Mouse (Mus musculus): ENCODE measurements at regions not wholly inside any gene's neighbourhood (a gene's known extent, or its start where the extent isn't known, plus 50 kb on each side); places are given as distances from the start of the nearest gene placed in this dataset.
A peak's percentile ranks its signal among the peaks of the same experiment; 100 is the strongest.

DNA sequence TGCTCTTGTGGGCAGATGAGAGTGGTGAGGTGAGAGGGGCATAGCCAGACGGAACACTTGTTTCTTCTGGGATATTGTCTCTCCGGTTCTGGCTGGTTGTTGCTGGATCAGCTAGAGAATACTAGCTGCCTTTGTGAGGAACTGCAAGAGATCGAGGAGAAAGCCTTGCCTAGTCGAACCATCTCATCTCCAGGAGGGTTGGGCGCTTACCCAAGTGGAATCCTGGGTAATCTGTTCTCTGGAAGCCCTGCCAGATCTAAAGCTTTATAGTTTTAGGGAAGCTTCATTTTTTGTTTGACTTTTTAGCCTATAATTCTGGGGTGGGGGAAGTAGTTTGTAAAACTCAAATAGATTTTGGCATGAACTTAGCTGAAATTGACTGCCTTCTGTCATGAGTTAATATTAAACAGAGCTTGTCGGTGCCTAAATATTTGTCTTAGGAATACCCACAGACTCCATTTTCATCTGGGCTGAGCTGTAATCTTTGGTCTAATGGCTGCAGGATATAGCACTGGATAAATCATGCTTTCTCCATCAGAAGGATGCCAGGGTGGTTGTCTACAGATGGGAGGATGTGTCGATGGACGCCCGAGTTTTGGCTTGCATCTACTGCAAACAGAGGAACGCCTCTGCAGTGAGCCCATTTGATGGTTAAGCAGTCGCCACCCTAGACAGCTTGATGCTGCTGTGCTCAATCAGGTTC lies 279.1 kb upstream of the Zfp64 start:
- H3K4me3 ChIP-seq (replicated peaks): no peak overlapping the region
- no peaks in the 10 kb centered on the region for H3K36me3 ChIP-seq
- WGBS: 79% methylated on average over 11 of the region's 11 CpGs
- H3K4me2 ChIP-seq: no peak overlapping the region
- H3K4me1 ChIP-seq (replicated peaks): 0 out of 2 replicates have a peak, but pooled peaks cover 3% of the 10 kb centered on the region
- H3K27ac ChIP-seq: no peak overlapping the region
- H3K9ac ChIP-seq (replicated peaks): no peak overlapping the region
- H3K9me3 ChIP-seq: no peaks in the 10 kb centered on the region
- ATAC-seq (ENCODE audit: insufficient number of reproducible peaks, insufficient read depth, low FRiP score, low TSS enrichment, low read depth): no peak
- H3K27me3 ChIP-seq: no peaks in the 10 kb centered on the region; the same call in 1 of the 2 replicates

DNA sequence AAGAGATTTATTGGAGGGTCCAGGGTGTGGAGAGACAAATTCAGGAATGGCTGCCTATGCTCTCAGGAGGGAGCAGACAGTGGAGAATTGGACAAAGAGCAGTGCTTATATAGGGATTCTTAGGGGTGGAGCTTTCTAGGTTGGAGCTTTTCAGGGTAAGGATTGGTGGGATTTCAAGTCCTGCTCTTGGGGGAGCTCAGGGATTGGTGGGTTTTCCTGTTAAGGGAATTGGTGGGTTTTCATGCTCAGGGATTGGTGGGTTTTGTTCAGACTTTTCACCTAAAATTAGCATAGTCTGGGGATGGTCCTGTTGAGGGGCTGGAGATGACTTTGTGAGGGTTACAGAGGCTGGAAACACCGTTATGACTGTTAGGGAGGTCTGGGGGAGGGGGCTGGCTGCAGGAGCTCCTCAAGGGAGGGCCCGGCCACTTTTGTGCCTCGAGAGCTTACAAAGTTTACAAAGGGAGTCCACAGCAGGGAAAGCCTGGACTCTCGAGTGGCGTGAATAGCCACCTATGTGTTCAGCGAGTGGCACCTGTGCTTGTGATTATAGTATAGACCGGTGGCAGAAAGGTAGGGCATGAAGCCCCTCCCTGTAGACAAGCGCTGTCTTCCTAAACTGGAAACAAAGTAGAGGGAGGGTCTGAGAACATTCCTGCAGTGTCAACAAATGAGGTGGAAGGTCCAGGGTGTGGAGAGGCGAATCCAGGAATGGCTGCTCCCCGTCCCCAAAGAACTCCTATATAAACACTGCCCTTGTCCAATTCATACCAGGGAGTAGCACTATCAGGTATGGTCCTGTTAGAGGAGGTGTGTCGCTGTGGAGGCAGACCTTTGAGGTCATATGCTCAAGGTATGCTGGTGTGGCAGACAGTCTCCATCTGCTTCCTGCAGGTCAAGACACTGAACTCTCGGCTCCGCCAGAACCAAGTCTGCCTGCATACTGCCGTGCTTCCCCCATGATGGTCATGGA lies 278.1 kb upstream of the Zfp64 start:
- Histone ChIP-seq H3K27ac (no peak overlapping the region), H3K27me3 (no peaks in the 10 kb centered on the region; the same call in 1 of the 2 replicates), H3K9ac (replicated peaks) (no peak overlapping the region), H3K36me3 (no peaks in the 10 kb centered on the region), H3K4me2 (no peak overlapping the region), H3K4me1 (replicated peaks) (no peaks in the 10 kb centered on the region), H3K4me3 (replicated peaks) (no peak overlapping the region), H3K9me3 (no peaks in the 10 kb centered on the region)
- 83% methylated on average over 14 of the region's 14 CpGs for WGBS
- ATAC-seq (ENCODE audit: insufficient number of reproducible peaks, insufficient read depth, low FRiP score, low TSS enrichment, low read depth): no peak

DNA sequence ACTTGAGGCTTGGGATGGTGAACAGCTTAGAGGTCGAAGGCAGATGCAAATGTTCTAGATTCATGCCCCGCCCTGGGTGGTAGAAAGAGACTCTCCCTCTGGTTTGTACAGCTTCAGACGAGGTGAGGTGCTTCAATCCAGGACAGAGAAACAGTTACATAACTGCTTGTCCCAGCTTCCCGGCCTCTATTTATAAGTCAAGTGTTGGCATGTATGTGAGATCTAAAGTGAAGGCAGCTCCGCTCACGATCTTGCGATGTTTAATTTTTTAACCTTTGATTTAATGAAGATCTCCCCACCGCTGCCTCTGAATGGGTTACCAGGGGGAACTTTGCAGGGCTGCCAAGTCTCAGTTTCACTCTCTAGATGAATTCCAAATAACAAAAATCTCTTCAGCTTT lies 266.9 kb upstream of the Zfp64 start:
- no peak overlapping the region for H3K4me3 ChIP-seq (replicated peaks)
- peaks cover 9% of the 10 kb centered on the region; the same call in 1 of the 2 replicates for H3K27me3 ChIP-seq
- no peak overlapping the region for H3K9ac ChIP-seq (replicated peaks)
- H3K9me3 ChIP-seq: no peaks in the 10 kb centered on the region
- H3K4me1 ChIP-seq (replicated peaks): no peaks in the 10 kb centered on the region
- no peak overlapping the region for H3K4me2 ChIP-seq
- H3K36me3 ChIP-seq: no peaks in the 10 kb centered on the region
- H3K27ac ChIP-seq: no peak overlapping the region
- 87% methylated on average over 8 of the region's 8 CpGs for whole genome bisulfite sequencing
- ATAC-seq (ENCODE audit: insufficient number of reproducible peaks, insufficient read depth, low FRiP score, low TSS enrichment, low read depth): no peak

DNA sequence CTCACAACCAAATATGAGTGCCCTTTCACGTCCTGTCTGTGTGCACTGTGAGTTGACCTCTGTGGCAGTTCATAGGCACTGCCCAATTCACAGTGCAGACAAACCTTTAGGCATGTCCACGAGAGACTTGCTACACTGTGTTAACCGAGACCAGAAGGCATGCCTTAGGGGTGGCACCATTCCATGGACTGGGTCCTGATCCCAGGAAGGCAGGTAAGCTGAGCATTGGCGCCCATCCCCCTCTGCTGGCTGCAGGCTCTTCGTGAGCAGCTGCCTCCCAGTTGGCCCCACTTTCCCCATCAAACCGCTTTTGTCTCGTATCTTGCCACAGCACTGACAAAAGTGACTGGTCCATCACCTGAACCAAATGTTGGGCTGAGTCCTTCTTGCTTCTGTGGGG lies 265.8 kb upstream of the Zfp64 start:
- Histone ChIP-seq H3K4me1 (replicated peaks) (no peaks in the 10 kb centered on the region), H3K4me3 (replicated peaks) (no peak overlapping the region), H3K9ac (replicated peaks) (no peak overlapping the region), H3K4me2 (no peak overlapping the region), H3K9me3 (no peaks in the 10 kb centered on the region), H3K27ac (no peak overlapping the region), H3K36me3 (no peaks in the 10 kb centered on the region), H3K27me3 (peaks cover 9% of the 10 kb centered on the region; the same call in 1 of the 2 replicates)
- ATAC-seq (ENCODE audit: insufficient number of reproducible peaks, insufficient read depth, low FRiP score, low TSS enrichment, low read depth): no peak
- WGBS: 70% methylated on average over 7 of the region's 7 CpGs

DNA sequence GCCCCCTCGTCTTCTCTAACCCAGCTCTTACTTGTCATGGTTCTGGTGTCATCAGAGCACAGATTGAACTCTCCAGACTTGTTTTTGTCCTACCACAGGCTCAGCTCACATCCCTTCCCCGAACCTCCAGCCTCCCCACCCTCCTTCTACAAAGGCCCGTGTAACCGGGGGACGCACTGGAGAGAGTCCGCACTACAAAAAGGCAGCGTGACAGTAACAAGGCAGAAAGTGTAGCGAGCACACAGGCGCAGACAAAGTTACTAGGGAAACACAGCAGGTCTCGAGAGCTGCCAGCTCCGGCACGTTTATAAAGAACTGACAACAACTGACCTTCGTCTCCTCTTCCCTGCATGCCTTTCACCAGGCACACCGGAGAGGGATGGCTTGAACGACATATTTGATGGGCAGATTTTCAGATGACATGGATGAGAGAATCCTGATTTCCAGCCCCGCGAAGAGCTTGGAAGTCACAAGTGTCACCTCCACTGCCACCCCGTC lies 260.2 kb upstream of the Zfp64 start:
- Histone ChIP-seq H3K9ac (replicated peaks) (no peak overlapping the region), H3K27ac (no peak overlapping the region), H3K36me3 (no peaks in the 10 kb centered on the region), H3K9me3 (no peaks in the 10 kb centered on the region), H3K4me2 (no peak overlapping the region), H3K4me1 (replicated peaks) (peaks cover 27% of the 10 kb centered on the region), H3K27me3 (0 out of 2 replicates have a peak, but pooled peaks cover 4% of the 10 kb centered on the region), H3K4me3 (replicated peaks) (no peak overlapping the region)
- no peak for ATAC-seq (ENCODE audit: insufficient number of reproducible peaks, insufficient read depth, low FRiP score, low TSS enrichment, low read depth)
- 83% methylated on average over 18 of the region's 18 CpGs for WGBS

DNA sequence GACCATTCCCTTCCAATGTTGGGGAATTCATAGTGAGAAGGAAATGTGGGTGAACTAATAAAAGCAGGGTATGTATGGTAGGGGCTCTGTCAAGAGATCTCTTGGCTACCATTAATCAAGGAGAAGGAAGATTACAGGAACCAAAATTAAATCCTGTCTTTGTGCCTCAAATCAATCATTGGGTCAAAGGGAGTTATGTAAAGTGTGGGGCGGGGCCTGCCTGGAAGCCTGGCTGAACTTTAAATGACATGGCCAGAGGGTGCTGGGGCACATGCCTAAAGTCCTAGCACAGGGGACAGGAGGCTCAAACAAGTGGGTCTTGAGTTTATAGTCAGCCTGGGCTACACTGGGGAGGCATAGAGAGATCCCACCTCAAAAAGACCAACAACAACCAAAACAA lies 259.0 kb upstream of the Zfp64 start:
- no peak for ATAC-seq (ENCODE audit: insufficient number of reproducible peaks, insufficient read depth, low FRiP score, low TSS enrichment, low read depth)
- Histone ChIP-seq H3K9me3 (no peaks in the 10 kb centered on the region), H3K4me2 (no peak overlapping the region), H3K4me3 (replicated peaks) (no peak overlapping the region), H3K27me3 (no peaks in the 10 kb centered on the region), H3K4me1 (replicated peaks) (peaks cover 27% of the 10 kb centered on the region), H3K27ac (no peak overlapping the region), H3K36me3 (no peaks in the 10 kb centered on the region), H3K9ac (replicated peaks) (no peak overlapping the region)
- WGBS: 89% methylated on average over 1 of the region's 1 CpGs

DNA sequence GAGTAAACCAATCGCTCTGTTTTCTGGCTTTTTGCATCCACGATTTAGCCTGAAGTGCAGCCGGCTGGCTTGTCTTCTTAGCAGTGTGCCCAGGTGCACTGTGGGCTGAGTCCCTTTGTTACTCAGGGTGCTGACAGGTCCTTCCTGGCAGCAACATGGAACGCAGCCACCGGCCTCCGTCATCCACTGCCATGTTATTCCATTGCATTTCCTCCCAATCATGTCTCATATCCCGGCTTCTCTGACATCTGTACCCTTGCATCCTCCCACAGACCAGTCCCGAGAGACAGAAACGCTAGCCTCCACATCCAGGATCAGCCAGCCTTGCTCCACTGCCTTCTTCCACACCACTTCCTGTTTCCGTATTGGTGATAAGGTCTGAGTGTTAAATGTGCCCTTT lies 257.9 kb upstream of the Zfp64 start:
- Histone ChIP-seq H3K4me2 (no peak overlapping the region), H3K36me3 (no peaks in the 10 kb centered on the region), H3K9me3 (no peaks in the 10 kb centered on the region), H3K27me3 (no peaks in the 10 kb centered on the region), H3K9ac (replicated peaks) (no peak overlapping the region), H3K4me1 (replicated peaks) (peaks cover 27% of the 10 kb centered on the region), H3K27ac (peak overlapping the region; percentile 86), H3K4me3 (replicated peaks) (no peak overlapping the region)
- peak; percentile 36; the same call in 1 of the 2 replicates for ATAC-seq (ENCODE audit: insufficient number of reproducible peaks, insufficient read depth, low FRiP score, low TSS enrichment, low read depth)
- WGBS: 37% methylated on average over 10 of the region's 10 CpGs

DNA sequence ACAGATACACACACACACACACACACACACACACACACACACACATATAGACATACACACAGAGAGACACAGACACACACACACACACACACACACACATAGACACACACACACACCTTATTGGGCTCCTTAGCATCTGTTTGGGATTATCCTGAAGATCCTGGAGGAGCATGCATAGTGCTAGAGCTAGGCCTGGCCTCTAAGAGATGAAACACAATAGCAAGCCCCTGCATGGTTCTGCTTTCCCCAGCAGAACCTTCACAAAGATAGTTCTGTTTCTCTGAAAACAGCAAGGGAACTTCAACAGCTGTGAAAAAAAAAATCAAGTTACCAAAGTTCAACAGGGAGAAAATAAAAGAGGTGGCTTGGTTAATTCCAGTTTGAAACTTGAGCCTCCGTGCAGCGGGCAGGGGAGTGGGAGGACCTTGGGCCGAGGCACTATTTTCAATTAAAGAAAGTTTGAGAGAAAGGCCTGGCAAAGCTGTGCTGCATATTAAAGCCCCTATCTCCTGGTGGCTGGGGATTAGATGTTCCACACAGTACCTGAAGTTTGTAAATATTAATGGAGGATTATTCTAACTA lies 257.4 kb upstream of the Zfp64 start:
- ATAC-seq (ENCODE audit: insufficient number of reproducible peaks, insufficient read depth, low FRiP score, low TSS enrichment, low read depth): peak; percentile 56; the same call in 1 of the 2 replicates
- Histone ChIP-seq H3K9ac (replicated peaks) (no peak overlapping the region), H3K9me3 (peaks cover 4% of the 10 kb centered on the region; the same call in 1 of the 2 replicates), H3K27ac (peak overlapping the region; percentile 86), H3K36me3 (no peaks in the 10 kb centered on the region), H3K4me3 (replicated peaks) (no peak overlapping the region), H3K27me3 (no peaks in the 10 kb centered on the region), H3K4me2 (0 out of 2 replicates have a peak overlapping the region, but pooled peaks have one; percentile 15), H3K4me1 (replicated peaks) (peaks cover 27% of the 10 kb centered on the region)
- WGBS: 4% methylated on average over 3 of the region's 3 CpGs

DNA sequence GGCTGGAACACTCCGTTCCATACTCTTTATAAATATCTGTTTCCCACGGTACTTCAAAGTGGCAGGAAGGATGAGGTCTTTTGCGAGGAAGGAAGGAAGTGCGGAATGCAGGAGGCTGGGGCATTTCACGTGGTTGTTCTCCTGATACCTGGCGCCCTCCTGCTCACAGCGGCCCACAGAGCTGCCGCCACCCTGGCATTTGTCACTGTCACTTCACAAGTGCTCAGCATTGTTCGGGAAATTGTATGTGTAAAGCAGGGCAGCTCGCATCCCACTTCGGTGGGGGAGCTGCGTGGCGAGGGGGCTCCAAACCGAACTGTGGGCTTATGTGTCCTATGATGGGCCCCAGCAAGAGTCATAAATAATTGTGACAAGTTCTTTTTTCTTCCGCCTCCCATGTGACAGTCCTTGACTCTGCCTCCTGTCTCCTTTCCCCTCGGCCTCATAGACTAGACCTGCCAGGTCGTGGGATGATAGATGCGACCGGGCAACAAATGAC lies 248.9 kb upstream of the Zfp64 start:
- no peak overlapping the region for H3K4me2 ChIP-seq
- H3K36me3 ChIP-seq: no peaks in the 10 kb centered on the region
- peaks cover 6% of the 10 kb centered on the region for H3K4me1 ChIP-seq (replicated peaks)
- peaks cover 4% of the 10 kb centered on the region; the same call in 1 of the 2 replicates for H3K9me3 ChIP-seq
- H3K27me3 ChIP-seq: peaks cover 4% of the 10 kb centered on the region; the same call in 1 of the 2 replicates
- H3K9ac ChIP-seq (replicated peaks): no peak overlapping the region
- no peak overlapping the region for H3K27ac ChIP-seq
- H3K4me3 ChIP-seq (replicated peaks): no peak overlapping the region
- no peak for ATAC-seq (ENCODE audit: insufficient number of reproducible peaks, insufficient read depth, low FRiP score, low TSS enrichment, low read depth)
- WGBS: 44% methylated on average over 19 of the region's 19 CpGs

DNA sequence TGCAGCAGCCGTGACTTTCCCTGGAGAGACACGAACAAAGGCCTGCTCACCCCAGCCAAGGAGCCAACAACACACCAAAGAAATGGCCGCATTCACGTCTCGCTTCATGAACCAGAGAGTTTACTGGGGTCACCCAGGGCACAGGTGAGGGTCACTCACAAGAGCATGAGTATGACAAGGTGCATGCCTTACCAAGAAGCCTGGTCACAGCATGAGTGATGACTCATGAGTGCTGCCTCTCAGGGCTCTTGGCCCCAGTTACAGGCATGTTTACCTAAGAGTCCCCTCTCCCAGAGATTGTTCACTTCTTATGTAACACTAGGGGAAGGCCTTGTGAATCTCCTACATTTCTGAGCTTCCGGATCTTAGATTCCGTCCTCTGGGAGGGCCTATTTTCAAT lies 236.6 kb upstream of the Zfp64 start:
- no peak overlapping the region for H3K27ac ChIP-seq
- H3K4me1 ChIP-seq (replicated peaks): peaks cover 10% of the 10 kb centered on the region
- ATAC-seq (ENCODE audit: insufficient number of reproducible peaks, insufficient read depth, low FRiP score, low TSS enrichment, low read depth): no peak
- no peak overlapping the region for H3K9ac ChIP-seq (replicated peaks)
- no peak overlapping the region for H3K4me2 ChIP-seq
- no peaks in the 10 kb centered on the region for H3K27me3 ChIP-seq
- H3K36me3 ChIP-seq: no peaks in the 10 kb centered on the region
- WGBS: 68% methylated on average over 7 of the region's 7 CpGs
- no peaks in the 10 kb centered on the region for H3K9me3 ChIP-seq
- H3K4me3 ChIP-seq (replicated peaks): no peak overlapping the region

DNA sequence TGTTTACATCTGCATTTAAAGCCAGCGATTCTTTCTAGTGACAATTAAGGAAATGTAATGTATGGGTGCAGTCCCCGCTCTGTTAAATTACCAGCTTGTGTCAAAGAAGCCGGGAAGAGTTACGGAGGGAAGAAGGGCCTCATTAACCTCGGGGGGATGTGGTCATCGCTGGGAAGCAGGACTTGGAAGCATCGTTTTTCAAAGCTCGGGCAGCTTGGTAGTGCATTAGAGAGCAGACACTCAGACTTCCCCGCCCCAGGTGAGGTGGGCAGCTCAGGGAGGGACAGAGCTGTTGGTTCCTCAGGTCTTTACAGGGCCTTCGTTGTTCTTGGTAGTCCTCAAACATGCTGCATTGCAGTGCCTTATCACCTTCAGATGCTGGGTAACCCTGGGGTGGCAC lies 236.1 kb upstream of the Zfp64 start:
- Histone ChIP-seq H3K27me3 (no peaks in the 10 kb centered on the region), H3K4me3 (replicated peaks) (no peak overlapping the region), H3K36me3 (no peaks in the 10 kb centered on the region), H3K9me3 (no peaks in the 10 kb centered on the region), H3K4me1 (replicated peaks) (peaks cover 10% of the 10 kb centered on the region), H3K4me2 (no peak overlapping the region), H3K27ac (no peak overlapping the region), H3K9ac (replicated peaks) (no peak overlapping the region)
- ATAC-seq (ENCODE audit: insufficient number of reproducible peaks, insufficient read depth, low FRiP score, low TSS enrichment, low read depth): no peak
- whole genome bisulfite sequencing: 7% methylated on average over 10 of the region's 10 CpGs
